Mouse (Mus musculus) skeletal muscle tissue, postnatal 0 days (tissue): ENCODE results near the gene Cnot4. TPM values are rescaled to one million over a fixed set of nuclear protein-coding genes. Genes with fewer than 3 reads are reported as not detected.

Experiments used
- polyA plus RNA-seq: library from polyadenylated mRNA; unstranded; fragments of >200 nt; fragmentation: Nextera tagmentation; extraction: Ambion mirVana; gene quantifications from 2 replicates; pipeline ENCODE4 v1.2.1, GENCODE M21; 2015

Cnot4 gene
- polyA plus RNA-seq, result 13.8 and 15.1 TPM in 2 replicates

DNA sequence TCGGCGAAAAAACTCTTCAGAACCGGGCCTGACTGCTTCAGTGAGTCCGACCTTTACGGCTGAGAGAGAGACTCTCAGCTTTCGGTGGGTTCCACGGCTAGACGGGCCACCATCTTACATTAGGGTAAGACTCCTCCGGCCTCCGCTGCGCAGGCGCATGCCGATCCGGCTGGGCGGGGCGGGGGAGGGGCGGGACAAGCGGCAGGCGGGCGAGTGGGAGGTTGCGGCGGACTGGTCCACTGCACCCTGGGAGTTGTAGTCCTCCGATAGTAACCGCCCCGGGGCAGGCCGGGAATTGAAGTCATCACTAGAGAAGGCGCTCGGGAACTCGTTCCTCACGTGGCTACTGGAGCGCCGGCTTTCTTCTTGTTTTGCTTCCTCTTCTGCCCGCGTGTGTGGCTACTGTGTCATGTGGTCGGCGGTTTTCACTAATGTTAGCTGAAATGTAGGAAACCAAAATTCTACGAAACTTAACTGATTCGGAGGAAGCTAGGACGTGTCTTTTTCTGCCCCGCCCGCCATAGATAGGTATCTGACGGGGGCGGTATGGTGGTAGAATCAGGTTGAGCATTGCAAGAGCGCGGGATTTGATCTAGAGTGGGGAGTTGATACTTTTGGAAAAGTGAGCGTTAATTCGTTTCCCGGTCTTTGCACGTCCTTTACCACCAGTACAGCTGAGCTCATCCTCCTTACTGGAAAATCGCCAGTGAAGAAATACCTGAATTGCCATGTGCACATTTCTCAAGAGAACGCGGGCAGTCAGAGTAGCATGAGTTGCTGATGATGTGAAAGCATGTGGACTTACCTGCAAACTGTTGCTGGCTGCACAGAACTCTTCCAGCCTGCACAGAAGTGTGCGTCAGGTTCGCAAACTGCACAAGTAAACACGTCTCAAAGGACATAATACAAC lies at the start of gene Cnot4:
Gene Cnot4 (minus strand): TSS at position 146 of the 910 bp plus-strand sequence.

GRCm38 (mm10) chr6:35176979-35177649 lies 43.6 kb upstream of the Cnot4 start, which contains the start of gene Nup205:
Gene Nup205, plus strand, starts transcription at chr6:35177421.

GRCm38 (mm10) chr6:34988081-34988761 lies 145.3 kb downstream of the Cnot4 start, which contains the start of gene Slc23a4:
Gene Slc23a4, minus strand, starts transcription at chr6:34988404.

Other genes with a start within 250 kb of the Cnot4 start
- 5.9 and 6.1 TPM in 2 replicates for gene Wdr91, start 222.8 kb downstream of the Cnot4 start, polyA plus RNA-seq
- not detected in 2 replicates for gene Stra8, start 213.6 kb downstream of the Cnot4 start, polyA plus RNA-seq
- gene Slc23a4, start 145.3 kb downstream of the Cnot4 start, polyA plus RNA-seq, result 0.07 and 0.12 TPM in 2 replicates
- gene Nup205, start 43.7 kb upstream of the Cnot4 start, polyA plus RNA-seq, result 5.7 and 6.4 TPM in 2 replicates
- 0.86 and 2.5 TPM in 2 replicates for gene Slc13a4, start 174.4 kb upstream of the Cnot4 start, polyA plus RNA-seq
- gene Fam180a, start 192.4 kb upstream of the Cnot4 start, polyA plus RNA-seq, result 0.09 and 0.32 TPM in 2 replicates